Mouse (Mus musculus) forebrain, embryonic 13.5 days (tissue): ENCODE measurements around the gene Gm906. TPM values are rescaled to one million over a fixed set of nuclear protein-coding genes. Genes with fewer than 3 reads are reported as not detected.
"Not testable (repeated sequence)": the region's sequence is repeated elsewhere in the genome, so short reads cannot be mapped to it uniquely, and the experiment has no call there.

ENCODE experiments used
- ATAC-seq: fragments of 200-750 bp; cut with Nextera tagmentation; 2 replicates; pipeline ENCODE4 v1.8.0; 2017
- H3K27ac ChIP-seq: fragments of 300-500 bp; sonication (generic); 2 replicates; pipeline ENCODE4 v1.5.1; 2015; ENCODE audit warnings: inconsistent platforms, mild to moderate bottlenecking, moderate library complexity
- H3K27me3 ChIP-seq: fragments of 300-500 bp; sonication (generic); 2 replicates; pipeline ENCODE4 v1.6.1; 2015; ENCODE audit warnings: mild to moderate bottlenecking, inconsistent platforms
- H3K36me3 ChIP-seq: fragments of 300-500 bp; sonication (generic); 2 replicates; pipeline ENCODE4 v1.6.1; 2015; ENCODE audit warnings: mild to moderate bottlenecking, inconsistent platforms; ENCODE audit not compliant: poor library complexity, severe bottlenecking
- H3K4me1 ChIP-seq: fragments of 300-500 bp; sonication (generic); 2 replicates; pipeline ENCODE4 v1.6.1; 2015; ENCODE audit warnings: inconsistent platforms
- H3K4me2 ChIP-seq: fragments of 300-500 bp; sonication (generic); 2 replicates; pipeline ENCODE4 v1.6.1; 2015; ENCODE audit warnings: inconsistent platforms, mild to moderate bottlenecking, moderate library complexity
- H3K4me3 ChIP-seq: fragments of 300-500 bp; sonication (generic); 2 replicates; pipeline ENCODE4 v1.5.1; 2015; ENCODE audit warnings: mild to moderate bottlenecking, inconsistent platforms
- H3K9ac ChIP-seq: fragments of 300-500 bp; sonication (generic); 2 replicates; pipeline ENCODE4 v1.6.1; 2015; ENCODE audit warnings: mild to moderate bottlenecking, inconsistent platforms
- H3K9me3 ChIP-seq: fragments of 300-500 bp; sonication (generic); replicated peaks from 2 replicates; pipeline ENCODE4 v1.6.1; 2016; ENCODE audit warnings: inconsistent platforms
- WGBS: fragments of 180-500 bp; shearing (Covaris S2); methylation state at CpG from one replicate; pipeline ENCODE4 v1.1.7; 2015; 5-methylcytosine and 5-hydroxymethylcytosine counted together
- microRNA-seq: library from miRNA; unstranded; fragments of <30 nt; microRNA quantifications from one replicate; pipeline ENCODE4, GENCODE M21; 2016
- polyA plus RNA-seq: library from polyadenylated mRNA; unstranded; fragments of >200 nt; fragmentation: Nextera tagmentation; extraction: Ambion mirVana; gene quantifications from 2 replicates; pipeline ENCODE4 v1.2.1, GENCODE M21; 2015

Gene Gm906
- not detected in 2 replicates for polyA plus RNA-seq

- WGBS, result 64% methylated on average over 3 of the region's 3 CpGs
- H3K27me3 ChIP-seq, H3K9ac ChIP-seq, H3K4me3 ChIP-seq, ATAC-seq, H3K36me3 ChIP-seq, H3K4me2 ChIP-seq, H3K27ac ChIP-seq, H3K4me1 ChIP-seq, H3K9me3 ChIP-seq: not testable (repeated sequence)
Measured at GRCm38 (mm10) chr13:50250208-50250607, at the start of gene Gm906. Gene Gm906 (minus strand): TSS chr13:50250308.

- not testable (repeated sequence) for H3K9ac ChIP-seq, ATAC-seq, H3K9me3 ChIP-seq, H3K4me3 ChIP-seq, H3K27me3 ChIP-seq, H3K36me3 ChIP-seq, H3K4me1 ChIP-seq, H3K27ac ChIP-seq, H3K4me2 ChIP-seq
- WGBS, result 90% methylated on average over 2 of the region's 4 CpGs
Measured at GRCm38 (mm10) chr13:50283308-50283707, 33.2 kb upstream of the Gm906 start.

GRCm38 (mm10) chr13:50236487-50236886 is 13.6 kb downstream of the Gm906 start:
- Histone ChIP-seq H3K9ac (no peak overlapping the region), H3K9me3 (no peaks in the 10 kb centered on the region), H3K27me3 (no peaks in the 10 kb centered on the region), H3K4me3 (no peak overlapping the region), H3K4me1 (no peaks in the 10 kb centered on the region), H3K27ac (no peak overlapping the region), H3K4me2 (no peak overlapping the region), H3K36me3 (no peaks in the 10 kb centered on the region)
- ATAC-seq, result no peak
- 90% methylated on average over 3 of the region's 3 CpGs for WGBS

GRCm38 (mm10) chr13:50211842-50212241 is 38.3 kb downstream of the Gm906 start:
- H3K4me1 ChIP-seq, H3K9me3 ChIP-seq, H3K27me3 ChIP-seq, H3K4me3 ChIP-seq, H3K9ac ChIP-seq, H3K4me2 ChIP-seq, ATAC-seq, H3K36me3 ChIP-seq, H3K27ac ChIP-seq: not testable (repeated sequence)
- WGBS, result 3% methylated on average over 1 of the region's 1 CpGs

- not testable (repeated sequence) for H3K27me3 ChIP-seq, H3K4me2 ChIP-seq, H3K4me1 ChIP-seq, H3K9me3 ChIP-seq, ATAC-seq, H3K36me3 ChIP-seq, H3K9ac ChIP-seq, H3K27ac ChIP-seq, H3K4me3 ChIP-seq
Measured at GRCm38 (mm10) chr13:50210191-50210590, 39.9 kb downstream of the Gm906 start.

- not testable (repeated sequence) for H3K4me3 ChIP-seq, H3K4me1 ChIP-seq, H3K9ac ChIP-seq, H3K4me2 ChIP-seq, H3K36me3 ChIP-seq, H3K9me3 ChIP-seq, H3K27me3 ChIP-seq, H3K27ac ChIP-seq, ATAC-seq
- 82% methylated on average over 2 of the region's 2 CpGs for WGBS
Measured at GRCm38 (mm10) chr13:50209651-50210050, 40.5 kb downstream of the Gm906 start.

GRCm38 (mm10) chr13:50207966-50208365 is 42.1 kb downstream of the Gm906 start:
- ATAC-seq, result no peak
- Histone ChIP-seq H3K27ac (no peak overlapping the region), H3K4me3 (no peak overlapping the region), H3K9me3 (no peaks in the 10 kb centered on the region), H3K4me2 (no peak overlapping the region), H3K27me3 (no peaks in the 10 kb centered on the region), H3K36me3 (no peaks in the 10 kb centered on the region), H3K4me1 (no peaks in the 10 kb centered on the region), H3K9ac (no peak overlapping the region)
- 87% methylated on average over 12 of the region's 12 CpGs for WGBS

- not testable (repeated sequence) for H3K27ac ChIP-seq, H3K27me3 ChIP-seq, H3K4me2 ChIP-seq, H3K9me3 ChIP-seq, H3K9ac ChIP-seq, H3K36me3 ChIP-seq, ATAC-seq, H3K4me1 ChIP-seq, H3K4me3 ChIP-seq
Measured at GRCm38 (mm10) chr13:50196831-50197230, 53.3 kb downstream of the Gm906 start.

Small RNAs within 50 kb of the gene (microRNA-seq; reads per million reads assigned to microRNA genes)
- not detected for gene Gm24017

Other genes with a start within 250 kb of the Gm906 start
- 25.1 and 30.3 TPM in 2 replicates for gene Fbxw17, start 167.6 kb upstream of the Gm906 start, polyA plus RNA-seq
- gene Gm47429, start 193.6 kb upstream of the Gm906 start, polyA plus RNA-seq, result not detected in 2 replicates
- not detected in 2 replicates for gene Nutm2, start 217.0 kb upstream of the Gm906 start, polyA plus RNA-seq